9 mouse cellular contexts compared by ENCODE assay signal in the genomic region with DNA sequence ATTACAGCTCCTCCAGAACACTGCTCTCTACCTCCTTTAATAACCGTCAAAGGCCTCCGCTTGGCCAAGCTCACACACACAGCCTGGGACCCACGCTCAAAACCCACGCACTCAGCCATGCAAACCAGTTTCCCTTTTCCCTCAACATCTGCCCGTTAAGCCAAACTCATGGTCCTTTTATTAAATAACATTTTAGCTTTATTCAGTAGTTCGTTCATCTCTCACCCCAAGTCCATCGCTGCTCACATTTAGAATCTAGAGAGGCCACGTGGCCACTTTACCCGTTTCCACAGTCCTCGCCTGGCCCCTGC. TPM values are rescaled to one million over a fixed set of nuclear protein-coding genes. Genes with fewer than 3 reads are reported as not detected.
DNase-seq lines count a peak whose midpoint lies in the region; ATAC-seq and TF ChIP-seq lines count a peak whose summit lies in the region.
"Had no signal": no experiment of that assay in that cellular context is flagged by ENCODE, and none has a peak within 500 bp of the region (broad histone marks: within the 10 kb centered on the region; RNA-seq: fewer than 3 reads in every experiment).

No protein-coding gene starts in this region.

- ATAC-seq in kidney, postnatal 0 days (replicated peaks; ENCODE audit: low FRiP score, low read depth), result no peak
- ATAC-seq in embryonic facial prominence, embryonic 13.5 days (ENCODE audit: insufficient number of reproducible peaks, insufficient read depth, low FRiP score, low TSS enrichment, low read depth), result no peak
- no peak for ATAC-seq in hindbrain, embryonic 15.5 days (ENCODE audit: low FRiP score, low read depth)
- ATAC-seq in midbrain, embryonic 15.5 days (replicated peaks), result no peak

- H3K9ac ChIP-seq in kidney, postnatal 0 days (ENCODE audit: low read depth, low read length), result peak overlapping the region; percentile 49
- peak overlapping the region; percentile 74 for H3K9ac ChIP-seq in embryonic facial prominence, embryonic 13.5 days
- peak overlapping the region; percentile 61 for H3K9ac ChIP-seq in hindbrain, embryonic 15.5 days
- peak overlapping the region; percentile 72 for H3K9ac ChIP-seq in midbrain, embryonic 15.5 days

- peak overlapping the region; percentile 85 for H3K4me2 ChIP-seq in kidney, postnatal 0 days (ENCODE audit: low read length)
- H3K4me2 ChIP-seq in embryonic facial prominence, embryonic 13.5 days, result peak overlapping the region; percentile 95
- H3K4me2 ChIP-seq in hindbrain, embryonic 15.5 days, result peak overlapping the region; percentile 89
- peak overlapping the region; percentile 76 for H3K4me2 ChIP-seq in midbrain, embryonic 15.5 days

- H3K9me3 ChIP-seq in kidney, postnatal 0 days (replicated peaks; ENCODE audit: low read length), result no peaks in the 10 kb centered on the region
- no peaks in the 10 kb centered on the region for H3K9me3 ChIP-seq in embryonic facial prominence, embryonic 13.5 days
- no peaks in the 10 kb centered on the region for H3K9me3 ChIP-seq in hindbrain, embryonic 15.5 days
- H3K9me3 ChIP-seq in midbrain, embryonic 15.5 days, result no peaks in the 10 kb centered on the region

- no peak for DNase-seq in kidney, postnatal 0 days (ENCODE audit: low spot score)
- DNase-seq in kidney, postnatal 10 days, result no peak
- no peak for DNase-seq in cerebellum, adult 11 months
- no peak for DNase-seq in adrenal gland, adult (ENCODE audit: inconsistent age in 2 of 2, low spot score in 1 of 2)
- no peak for DNase-seq in adrenal gland, postnatal 14 days

- peak overlapping the region; percentile 42 for H3K4me3 ChIP-seq in kidney, postnatal 0 days (replicated peaks; ENCODE audit: low read depth, low read length)
- peak overlapping the region; percentile 54 for H3K4me3 ChIP-seq in embryonic facial prominence, embryonic 13.5 days
- peak overlapping the region; percentile 56 for H3K4me3 ChIP-seq in hindbrain, embryonic 15.5 days
- H3K4me3 ChIP-seq in midbrain, embryonic 15.5 days, result peak overlapping the region; percentile 60

- H3K27me3 ChIP-seq in kidney, postnatal 0 days (ENCODE audit: insufficient read depth, low read length), result peaks cover 26% of the 10 kb centered on the region
- H3K27me3 ChIP-seq in embryonic facial prominence, embryonic 13.5 days, result peaks cover 98% of the 10 kb centered on the region
- H3K27me3 ChIP-seq in hindbrain, embryonic 15.5 days, result peaks cover 50% of the 10 kb centered on the region
- peaks cover 78% of the 10 kb centered on the region for H3K27me3 ChIP-seq in midbrain, embryonic 15.5 days (replicated peaks)

- peaks cover 30% of the 10 kb centered on the region for H3K4me1 ChIP-seq in kidney, postnatal 0 days (replicated peaks; ENCODE audit: insufficient read depth, low read length)
- peaks cover 59% of the 10 kb centered on the region for H3K4me1 ChIP-seq in embryonic facial prominence, embryonic 13.5 days
- H3K4me1 ChIP-seq in hindbrain, embryonic 15.5 days (replicated peaks), result peaks cover 59% of the 10 kb centered on the region
- H3K4me1 ChIP-seq in midbrain, embryonic 15.5 days, result peaks cover 50% of the 10 kb centered on the region

- H3K27ac ChIP-seq in kidney, postnatal 0 days, result no peak overlapping the region
- H3K27ac ChIP-seq in embryonic facial prominence, embryonic 13.5 days, result no peak overlapping the region
- peak overlapping the region; percentile 86 for H3K27ac ChIP-seq in hindbrain, embryonic 15.5 days (replicated peaks)
- peak overlapping the region; percentile 81 for H3K27ac ChIP-seq in midbrain, embryonic 15.5 days

- no peaks in the 10 kb centered on the region for H3K36me3 ChIP-seq in kidney, postnatal 0 days (ENCODE audit: insufficient read depth, low read length)
- no peaks in the 10 kb centered on the region for H3K36me3 ChIP-seq in embryonic facial prominence, embryonic 13.5 days
- H3K36me3 ChIP-seq in hindbrain, embryonic 15.5 days, result no peaks in the 10 kb centered on the region
- no peaks in the 10 kb centered on the region for H3K36me3 ChIP-seq in midbrain, embryonic 15.5 days (replicated peaks)

- 18% methylated on average over 10 of the region's 10 CpGs for WGBS in kidney, postnatal 0 days
- 10% methylated on average over 10 of the region's 10 CpGs for WGBS in embryonic facial prominence, embryonic 13.5 days
- WGBS in hindbrain, embryonic 15.5 days, result 5% methylated on average over 10 of the region's 10 CpGs
- WGBS in midbrain, embryonic 15.5 days, result 5% methylated on average over 10 of the region's 10 CpGs

- no peak for TF ChIP-seq CTCF in kidney, postnatal 0 days (IDR thresholded peaks at IDR 0.05; ENCODE audit: low read depth)

RNA-seq across cellular contexts. Expression of a gene that starts 3.0 kb away (rescaled TPM):
- polyA plus RNA-seq in kidney, postnatal 0 days (2015; fragmentation: Nextera tagmentation; extraction: Ambion mirVana), result 10.8 and 12.3 TPM in 2 replicates
- polyA plus RNA-seq in embryonic facial prominence, embryonic 13.5 days (2015; fragmentation: Nextera tagmentation; extraction: Ambion mirVana), result 3.9 and 6.4 TPM in 2 replicates
- polyA plus RNA-seq in hindbrain, embryonic 15.5 days (2015; fragmentation: Nextera tagmentation; extraction: Ambion mirVana), result 16.8 and 18.9 TPM in 2 replicates
- polyA plus RNA-seq in midbrain, embryonic 15.5 days (2015; fragmentation: Nextera tagmentation; extraction: Ambion mirVana), result 13.6 and 14.4 TPM in 2 replicates
- total RNA-seq in adrenal gland, postnatal 14 days (2021), result 11.4 and 13.8 TPM in 2 replicates

RNA-seq across cellular contexts. Expression of a gene that starts 4.2 kb away (rescaled TPM):
- not detected in 2 replicates for polyA plus RNA-seq in kidney, postnatal 0 days (2015; fragmentation: Nextera tagmentation; extraction: Ambion mirVana)
- not detected in 2 replicates for polyA plus RNA-seq in embryonic facial prominence, embryonic 13.5 days (2015; fragmentation: Nextera tagmentation; extraction: Ambion mirVana)
- polyA plus RNA-seq in hindbrain, embryonic 15.5 days (2015; fragmentation: Nextera tagmentation; extraction: Ambion mirVana), result 0.52 and 0.83 TPM in 2 replicates
- not detected in 2 replicates for polyA plus RNA-seq in midbrain, embryonic 15.5 days (2015; fragmentation: Nextera tagmentation; extraction: Ambion mirVana)
- total RNA-seq in adrenal gland, postnatal 14 days (2021), result not detected in 2 replicates
- total RNA-seq: gastrocnemius, adult 18-20 months had no signal

RNA-seq across cellular contexts. Expression of a gene that starts 5.5 kb away (rescaled TPM):
- polyA plus RNA-seq in kidney, postnatal 0 days (2015; fragmentation: Nextera tagmentation; extraction: Ambion mirVana), result 14.0 and 16.3 TPM in 2 replicates
- polyA plus RNA-seq in embryonic facial prominence, embryonic 13.5 days (2015; fragmentation: Nextera tagmentation; extraction: Ambion mirVana), result 18.8 and 19.7 TPM in 2 replicates
- 13.3 and 13.8 TPM in 2 replicates for polyA plus RNA-seq in hindbrain, embryonic 15.5 days (2015; fragmentation: Nextera tagmentation; extraction: Ambion mirVana)
- polyA plus RNA-seq in midbrain, embryonic 15.5 days (2015; fragmentation: Nextera tagmentation; extraction: Ambion mirVana), result 13.0 and 15.3 TPM in 2 replicates
- 8.4 and 9.7 TPM in 2 replicates for total RNA-seq in adrenal gland, postnatal 14 days (2021)

RNA-seq across cellular contexts. Expression of a gene that starts 7.4 kb away (rescaled TPM):
- 0.08 and 0.29 TPM in 2 replicates for polyA plus RNA-seq in kidney, postnatal 0 days (2015; fragmentation: Nextera tagmentation; extraction: Ambion mirVana)
- polyA plus RNA-seq in embryonic facial prominence, embryonic 13.5 days (2015; fragmentation: Nextera tagmentation; extraction: Ambion mirVana), result 0.72 TPM in 1 of 2 replicates, not detected in the other
- 0.48 and 0.64 TPM in 2 replicates for polyA plus RNA-seq in hindbrain, embryonic 15.5 days (2015; fragmentation: Nextera tagmentation; extraction: Ambion mirVana)
- 0.19 and 0.30 TPM in 2 replicates for polyA plus RNA-seq in midbrain, embryonic 15.5 days (2015; fragmentation: Nextera tagmentation; extraction: Ambion mirVana)
- total RNA-seq in adrenal gland, postnatal 14 days (2021), result not detected in 2 replicates

RNA-seq across cellular contexts. Expression of a gene that starts 12.7 kb away (rescaled TPM):
- 8.3 and 9.2 TPM in 2 replicates for polyA plus RNA-seq in kidney, postnatal 0 days (2015; fragmentation: Nextera tagmentation; extraction: Ambion mirVana)
- 2.9 and 3.9 TPM in 2 replicates for polyA plus RNA-seq in embryonic facial prominence, embryonic 13.5 days (2015; fragmentation: Nextera tagmentation; extraction: Ambion mirVana)
- polyA plus RNA-seq in hindbrain, embryonic 15.5 days (2015; fragmentation: Nextera tagmentation; extraction: Ambion mirVana), result 0.10 and 0.30 TPM in 2 replicates
- 0.42 TPM in 1 of 2 replicates, not detected in the other for polyA plus RNA-seq in midbrain, embryonic 15.5 days (2015; fragmentation: Nextera tagmentation; extraction: Ambion mirVana)
- total RNA-seq in adrenal gland, postnatal 14 days (2021), result 0.15 TPM in 1 of 2 replicates, not detected in the other

Comparison
In these comparisons a context has a peak if more than half of its experiments do, and no peak if none do; other contexts are left out.
1. H3K27ac ChIP-seq: peak in hindbrain, embryonic 15.5 days (single experiment) and midbrain, embryonic 15.5 days (single experiment); none in kidney, postnatal 0 days (single experiment) and embryonic facial prominence, embryonic 13.5 days (single experiment).
2. Peak in every context shown above with its lines, with median percentiles within 50 percentile points of each other: H3K4me2 ChIP-seq, H3K4me3 ChIP-seq and H3K9ac ChIP-seq.